Mouse (Mus musculus) T-helper 1 cell (primary cell): ENCODE measurements around the gene Nub1.

ENCODE experiments used
- in situ Hi-C: fragments of 300-600 bp; cut with MboI, MseI; formaldehyde crosslinking; loops from one replicate; pipeline ENCODE4 v1.15.1; 2025; ENCODE audit warnings: high pct_unique_total_duplicates

Nub1 gene

DNA sequence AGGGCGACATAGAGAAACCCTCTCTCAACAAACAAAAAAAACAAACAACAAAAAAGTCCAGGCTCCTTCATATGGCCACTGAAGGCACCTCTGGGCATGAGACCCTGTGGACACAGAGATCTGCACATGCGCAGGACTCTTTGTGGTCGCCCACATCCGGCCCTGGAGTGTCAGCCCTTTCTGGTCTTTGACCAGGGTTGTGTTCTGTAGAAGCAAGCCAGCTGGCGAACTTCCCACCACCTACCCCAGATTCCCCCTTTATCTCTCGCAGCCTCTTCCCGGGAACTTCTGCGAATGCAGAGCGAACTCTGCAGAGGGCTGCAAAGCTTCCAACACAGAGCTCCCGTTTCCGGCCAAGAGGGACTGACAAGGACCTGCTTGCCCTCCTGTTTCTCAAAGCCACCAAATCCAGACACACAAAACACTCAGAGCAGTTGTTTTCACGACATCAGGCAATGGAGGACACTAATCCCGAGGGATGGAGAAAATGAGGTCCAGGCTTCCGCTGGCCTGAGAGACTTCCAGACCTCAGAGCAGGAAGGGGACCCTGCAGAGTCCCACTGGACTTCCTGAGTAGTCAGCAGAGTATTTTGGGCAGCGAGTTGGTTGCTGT, 53.9 kb downstream of the Nub1 start:
- in situ Hi-C loops, result loop anchor here (5.0 kb wide), 2 partner anchors 48 to 797 kb away; no protein-coding TSS in a partner anchor

DNA sequence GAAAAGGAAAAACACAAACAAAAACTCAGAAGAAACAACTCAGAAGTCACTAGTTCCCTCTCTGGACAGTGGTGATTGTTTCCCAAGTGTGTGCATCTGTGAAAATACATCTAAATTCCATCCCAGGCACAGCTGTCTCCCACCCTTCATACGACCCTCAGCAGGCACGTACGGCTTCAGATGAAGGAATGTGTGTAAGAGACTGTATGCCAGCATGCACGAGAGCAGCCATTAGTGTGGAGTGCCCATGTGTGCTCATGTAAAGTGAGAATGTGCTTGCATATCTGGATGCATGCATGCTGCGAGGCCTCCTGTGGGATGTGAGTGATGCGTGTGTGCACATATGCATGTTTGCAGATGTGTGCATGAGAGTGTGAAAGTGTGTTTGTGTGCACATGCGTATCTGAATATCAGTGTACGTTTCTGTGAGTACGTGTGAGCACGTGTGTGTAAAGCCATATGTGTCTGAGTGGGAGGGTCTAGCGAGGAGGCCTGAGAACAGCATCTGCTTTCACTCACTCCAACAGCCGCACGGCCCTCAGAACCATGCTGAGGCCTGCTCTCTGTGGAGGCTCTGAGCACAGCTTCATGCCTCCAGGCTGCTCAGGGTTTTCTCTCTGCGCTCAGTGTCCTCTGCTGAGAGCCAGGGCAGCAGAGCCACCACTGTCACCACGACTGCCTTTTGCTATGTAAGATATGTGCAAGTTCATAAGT, 56.0 kb downstream of the Nub1 start:
- in situ Hi-C loops, result no loop called here

DNA sequence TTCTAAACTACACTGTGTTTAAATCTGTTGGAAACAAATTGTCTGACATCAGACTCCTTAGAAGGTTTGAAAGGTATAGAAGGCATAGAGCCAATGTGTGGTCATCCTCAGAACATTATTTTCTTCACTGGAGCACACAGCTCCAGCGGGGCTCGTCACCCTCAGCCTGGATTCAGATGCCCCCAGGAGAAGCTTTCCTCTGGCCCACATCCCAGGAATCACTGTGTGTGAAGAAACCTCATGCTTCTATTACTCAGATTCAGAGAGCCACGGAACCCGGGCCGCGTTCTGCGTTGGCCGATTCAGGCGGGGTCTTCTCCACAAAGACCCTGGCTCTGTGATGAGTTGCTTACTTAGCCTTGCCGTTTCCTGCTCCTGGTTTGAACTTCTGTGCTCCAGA, 58.6 kb downstream of the Nub1 start:
- in situ Hi-C loops, result no loop called here

DNA sequence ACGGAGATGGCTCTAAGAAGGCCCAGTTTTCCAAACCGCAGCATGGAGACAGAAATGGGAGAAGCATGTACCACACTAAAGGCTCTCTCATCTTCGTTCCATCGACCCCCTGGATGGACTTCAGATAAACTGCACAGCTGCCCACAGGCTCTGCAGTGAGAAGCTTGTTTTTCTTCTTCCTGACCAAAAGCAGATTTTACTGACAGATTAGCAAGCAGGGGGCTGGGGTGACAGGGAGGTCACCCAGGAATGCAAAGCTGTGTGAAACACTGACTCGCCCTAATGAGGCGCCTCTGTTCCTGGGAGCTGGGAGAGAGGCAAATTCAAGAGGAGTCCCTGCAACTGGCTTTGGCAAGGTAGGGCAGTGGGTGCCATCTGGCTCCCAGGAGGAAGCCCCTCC, 62.2 kb downstream of the Nub1 start:
- in situ Hi-C loops, result no loop called here

DNA sequence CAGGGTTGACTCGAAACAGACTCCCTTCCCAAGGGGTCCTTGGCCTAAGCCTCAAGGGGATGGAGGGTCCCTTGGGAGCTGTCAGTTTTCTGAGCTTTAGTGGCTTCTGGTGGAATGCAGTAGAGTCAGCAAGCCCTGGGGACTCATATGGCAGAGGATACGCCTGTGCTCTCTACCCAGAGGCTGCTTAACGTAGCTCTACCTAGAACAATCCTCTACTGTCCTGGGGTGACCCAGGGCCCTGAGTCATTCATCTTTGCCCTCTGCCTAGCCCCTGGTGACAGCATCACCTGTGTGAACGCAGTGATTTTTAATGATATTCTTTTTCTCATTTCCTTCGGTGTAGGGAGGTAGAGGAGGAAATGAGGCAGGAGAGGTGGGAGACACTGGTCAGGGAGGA, 64.4 kb downstream of the Nub1 start:
- in situ Hi-C loops, result no loop called here

DNA sequence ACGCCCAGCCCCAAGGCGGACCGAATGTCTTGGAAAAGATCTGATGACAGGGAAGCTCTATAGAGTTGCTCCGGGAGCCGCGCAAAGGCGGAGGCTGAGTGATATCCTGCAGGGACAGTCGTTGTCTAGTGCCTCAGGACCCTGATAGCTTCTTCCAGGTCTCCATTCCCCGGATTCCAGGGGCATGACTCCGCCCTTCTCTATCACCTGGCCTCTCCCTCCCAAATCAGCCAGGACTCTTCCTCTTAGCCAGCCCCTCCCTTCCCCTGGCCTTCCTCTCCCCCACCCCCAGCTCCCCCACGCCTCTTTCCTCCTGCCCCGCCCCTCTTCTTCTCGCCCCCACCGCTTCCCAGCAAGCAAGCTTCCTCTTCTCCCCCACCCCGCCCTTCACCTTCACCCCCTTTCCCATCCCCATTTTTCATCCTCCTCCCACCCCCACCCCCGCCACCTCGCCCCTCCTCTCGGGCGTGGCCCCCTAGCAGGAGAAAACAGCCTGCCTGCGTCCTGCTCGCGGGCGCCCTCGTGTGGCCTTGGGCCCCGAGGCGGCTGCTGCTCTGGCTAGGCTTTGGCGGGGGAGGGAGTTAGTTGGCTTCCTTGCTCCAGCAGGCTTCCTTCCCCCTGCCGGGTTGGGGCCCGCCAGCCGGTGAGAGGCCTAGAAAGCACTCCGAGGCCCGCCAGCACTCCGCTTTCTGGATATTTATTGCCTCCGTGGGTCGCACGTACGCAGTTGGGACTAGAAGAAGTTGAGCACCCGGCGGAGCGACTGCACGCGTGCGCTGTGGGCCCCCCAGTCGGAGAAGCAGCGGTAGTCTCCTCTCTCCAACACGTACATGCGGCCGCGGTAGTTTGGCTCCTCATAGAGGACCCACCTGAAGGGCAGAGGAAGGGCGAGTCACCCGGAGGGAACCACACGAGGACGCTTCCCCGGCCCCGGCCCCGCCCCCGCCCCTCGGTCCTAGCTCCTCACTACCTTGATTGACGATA, 65.3 kb downstream of the Nub1 start:
- in situ Hi-C loops, result no loop called here

DNA sequence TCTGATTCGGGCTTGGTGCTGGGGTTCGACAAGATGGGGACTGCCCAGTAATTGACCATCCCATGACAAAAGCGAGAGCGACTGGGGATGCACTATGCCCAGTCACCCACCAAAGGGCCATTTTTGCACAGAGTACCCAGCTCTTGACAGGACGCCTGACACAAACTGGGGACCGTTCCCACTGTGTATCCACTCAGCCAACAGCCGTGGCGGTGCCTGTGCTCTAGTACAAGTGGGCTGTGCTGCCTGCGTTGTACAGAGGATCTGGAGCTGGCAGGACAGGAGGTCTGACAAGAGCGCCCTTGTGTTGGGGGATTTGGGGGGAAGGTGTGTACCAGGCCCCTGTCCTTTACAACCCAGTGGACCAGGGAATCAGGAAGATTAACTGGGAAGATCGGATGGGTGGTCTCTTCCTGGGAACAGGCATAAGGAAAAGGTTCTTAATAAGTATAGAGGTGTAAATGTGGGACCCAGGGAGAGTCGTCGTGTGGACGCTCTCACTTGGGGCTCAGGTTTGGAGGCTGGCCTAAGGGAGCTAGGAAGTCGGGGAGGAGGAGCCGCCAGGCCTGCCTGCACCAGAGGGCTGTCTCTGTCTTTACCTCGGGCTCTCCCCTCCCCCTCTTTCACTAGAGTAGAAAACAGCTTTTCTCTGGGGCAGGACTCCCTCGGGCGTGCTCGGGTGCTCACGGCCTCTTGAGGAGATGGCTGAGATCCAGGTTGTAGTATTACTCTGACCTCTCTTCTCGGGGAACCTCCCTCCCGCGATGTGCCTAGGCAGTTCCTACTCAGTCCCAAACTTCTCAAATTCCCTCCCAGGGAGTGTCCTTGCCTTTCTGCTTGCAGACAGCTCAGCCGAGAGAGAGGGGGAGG, 66.2 kb downstream of the Nub1 start:
- in situ Hi-C loops, result no loop called here

DNA sequence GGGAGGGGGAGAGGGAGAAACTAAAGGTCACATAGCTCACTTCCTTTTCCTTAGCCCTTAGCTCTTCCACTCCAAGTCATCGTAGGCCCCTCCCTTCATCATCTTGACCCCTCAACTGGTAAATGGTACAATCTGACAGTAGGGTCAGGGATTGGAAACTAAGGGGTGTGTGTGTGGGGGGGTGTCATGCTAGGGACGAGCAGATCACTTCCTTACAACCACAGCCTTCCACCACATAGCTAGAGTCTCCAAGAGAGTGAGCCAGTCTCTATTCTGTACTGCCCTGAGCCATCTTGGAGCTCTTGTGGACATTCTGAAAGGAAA, 66.8 kb downstream of the Nub1 start:
- in situ Hi-C loops, result no loop called here

DNA sequence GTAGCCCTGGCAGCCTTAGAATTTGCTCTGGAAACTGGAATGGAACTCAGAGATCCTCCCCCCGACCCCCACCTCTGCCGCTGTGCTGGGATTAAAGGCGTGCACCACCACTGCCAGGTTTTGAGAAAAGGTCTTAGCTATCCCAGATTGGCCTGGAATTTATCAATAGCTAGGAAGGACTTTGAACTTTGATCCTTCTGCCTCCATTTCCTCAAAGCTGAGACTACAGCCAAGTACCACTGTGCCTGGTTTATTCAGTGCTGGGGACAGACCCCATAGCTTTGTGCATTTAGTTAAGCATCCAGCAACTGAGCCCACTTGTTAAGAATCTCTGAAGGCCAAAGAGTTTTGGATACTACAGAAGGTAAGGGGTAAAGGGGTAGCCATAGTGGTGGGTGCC, 71.6 kb downstream of the Nub1 start:
- in situ Hi-C loops, result no loop called here

DNA sequence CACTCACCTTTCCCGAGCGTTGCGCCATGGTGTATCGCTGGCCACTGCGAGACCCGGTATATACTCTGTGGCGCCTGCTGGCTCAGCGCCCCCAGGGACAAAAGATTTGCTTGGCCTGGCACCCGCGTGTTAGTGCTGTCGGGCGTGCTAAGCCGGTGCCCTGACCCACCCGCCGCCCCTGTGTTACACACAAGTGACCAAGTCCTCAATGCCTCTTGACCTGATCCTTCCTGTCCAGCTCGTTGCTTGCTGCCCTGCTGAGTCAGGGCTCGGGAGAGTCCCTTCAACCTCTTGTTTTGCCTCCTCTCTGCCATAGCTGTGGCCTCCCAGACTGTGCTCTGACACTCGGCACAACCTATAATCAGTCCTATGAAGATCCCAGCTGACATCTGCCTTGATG, 72.5 kb downstream of the Nub1 start, which contains the start of gene Crygn:
Crygn (minus strand) TSS at position 193 of the 400 bp plus-strand sequence.
- in situ Hi-C loops, result no loop called here
